Mouse (Mus musculus) small intestine, adult 2 months (tissue): Measurements from ENCODE around the gene Tuft1.

Source experiments
- CTCF ChIP-seq: fragments of 200-500 bp; IDR thresholded peaks from 2 replicates; pipeline ENCODE4 v1.5.1; 2012; ENCODE audit warnings: low read depth, mild to moderate bottlenecking, control low read depth, inconsistent platforms, low read length, moderate library complexity, mixed read lengths; ENCODE audit not compliant: insufficient replicate concordance, insufficient read length; ENCODE audit errors: extremely low read depth
- POLR2A ChIP-seq: fragments of 200-500 bp; IDR thresholded peaks from 2 replicates; pipeline ENCODE4 v1.6.1; 2012; ENCODE audit warnings: low read depth, mild to moderate bottlenecking, control low read depth, inconsistent platforms, low read length, moderate library complexity

DNA sequence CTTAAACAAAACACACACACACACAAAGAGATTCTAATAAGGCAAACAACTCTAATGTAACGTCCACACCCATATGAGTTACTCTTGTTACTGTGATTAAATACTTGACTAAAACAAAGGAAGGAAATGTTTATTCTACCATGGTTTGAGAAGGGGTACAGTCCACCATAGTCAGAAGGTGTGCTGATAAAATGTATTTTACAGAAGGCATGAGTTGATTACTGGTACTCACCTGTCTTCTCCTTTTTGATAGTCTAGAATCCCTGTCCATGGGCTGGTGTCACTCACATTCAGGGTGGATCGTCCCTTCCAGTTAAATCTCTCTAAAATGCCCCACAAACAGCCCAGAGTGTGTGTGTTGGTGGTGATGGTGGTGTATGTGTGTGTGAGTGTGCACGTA is 44.2 kb upstream of the Tuft1 start:
- TF ChIP-seq POLR2A = no peak
- no peak for TF ChIP-seq CTCF
